Mouse (Mus musculus) thymus, postnatal 25 days (tissue): ENCODE results near the gene Sstr3.

Experiments
- DNase-seq: peaks from one replicate; pipeline ENCODE4 v3.0.0; 2022

Gene Sstr3

DNA sequence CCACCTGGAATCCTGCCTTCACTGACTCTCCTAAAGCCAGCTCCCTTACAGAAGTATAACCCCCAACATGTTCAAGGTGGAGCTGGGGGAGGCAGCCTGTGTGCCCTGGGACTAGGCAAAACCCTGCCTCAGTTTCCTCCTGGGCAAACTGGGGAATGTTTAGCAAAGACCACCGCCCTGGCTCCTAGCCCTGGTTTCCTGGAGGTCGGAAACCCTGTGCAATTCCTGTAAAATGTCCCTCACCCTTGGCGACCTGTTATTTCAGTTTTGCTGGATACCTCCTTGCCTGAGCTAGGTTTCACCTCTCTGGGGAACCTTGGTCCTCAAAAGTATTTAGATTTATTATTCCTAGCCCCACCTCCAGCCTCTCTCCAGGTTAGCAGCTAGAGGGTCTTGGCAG, 14.3 kb downstream of the Sstr3 start:
- no peak for DNase-seq

GRCm38 (mm10) chr15:78529428-78529990, 15.0 kb downstream of the Sstr3 start:
- no peak for DNase-seq

DNA sequence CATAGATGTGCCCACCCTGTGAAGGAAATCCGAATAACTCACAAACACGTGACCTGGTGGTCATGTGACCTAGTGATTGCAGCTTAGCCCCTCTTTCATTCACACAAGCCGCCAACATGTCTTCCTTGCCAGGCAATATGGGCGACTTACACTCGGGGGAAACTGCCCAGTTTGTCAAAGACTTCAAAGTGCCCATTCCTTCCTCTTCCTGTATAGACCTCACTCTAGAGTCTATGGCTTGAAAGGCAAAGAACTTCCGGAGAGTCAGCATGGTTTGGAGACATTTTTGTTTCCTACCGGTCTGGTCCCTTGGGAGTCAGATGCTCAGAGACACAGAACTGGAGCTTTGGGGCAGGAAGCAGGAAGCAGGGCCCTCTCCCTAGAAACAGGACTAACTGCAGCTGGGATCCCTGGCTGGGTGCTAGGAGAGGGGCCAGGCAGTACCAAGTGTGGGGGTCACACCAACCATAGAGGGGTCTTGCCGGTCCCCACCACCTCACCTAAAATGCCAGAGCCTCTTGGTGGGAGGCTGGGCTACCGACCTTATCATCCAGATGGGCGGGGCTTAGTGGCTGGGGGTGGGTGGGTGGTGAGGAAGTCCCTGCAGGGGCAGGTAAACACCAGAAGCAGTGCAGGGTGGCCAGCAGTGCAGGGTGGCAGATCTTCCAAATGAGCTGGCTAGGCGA, 15.6 kb downstream of the Sstr3 start:
- peak; percentile 26 for DNase-seq

GRCm38 (mm10) chr15:78527973-78528372, 16.5 kb downstream of the Sstr3 start:
- peak; percentile 50 for DNase-seq

DNA sequence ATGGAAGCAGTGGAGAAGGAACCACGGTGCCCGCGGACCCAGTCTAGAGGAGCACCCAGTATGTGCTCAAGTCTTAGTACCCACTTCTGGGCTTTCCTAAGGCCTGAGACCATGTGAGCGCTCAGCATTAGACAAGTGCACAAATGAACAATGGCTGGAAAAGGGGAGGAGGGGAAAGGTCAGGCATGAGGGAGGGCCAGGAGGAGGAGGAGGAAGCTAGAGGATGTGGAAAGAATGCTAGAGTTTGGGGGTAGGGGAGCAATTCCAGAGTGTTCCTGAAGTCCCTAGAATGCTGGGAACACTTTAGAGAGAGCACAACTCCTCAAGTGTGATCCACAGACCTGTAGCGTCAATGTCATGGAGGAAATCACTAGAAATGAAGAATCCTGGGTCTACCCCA, 20.3 kb downstream of the Sstr3 start:
- DNase-seq: no peak

DNA sequence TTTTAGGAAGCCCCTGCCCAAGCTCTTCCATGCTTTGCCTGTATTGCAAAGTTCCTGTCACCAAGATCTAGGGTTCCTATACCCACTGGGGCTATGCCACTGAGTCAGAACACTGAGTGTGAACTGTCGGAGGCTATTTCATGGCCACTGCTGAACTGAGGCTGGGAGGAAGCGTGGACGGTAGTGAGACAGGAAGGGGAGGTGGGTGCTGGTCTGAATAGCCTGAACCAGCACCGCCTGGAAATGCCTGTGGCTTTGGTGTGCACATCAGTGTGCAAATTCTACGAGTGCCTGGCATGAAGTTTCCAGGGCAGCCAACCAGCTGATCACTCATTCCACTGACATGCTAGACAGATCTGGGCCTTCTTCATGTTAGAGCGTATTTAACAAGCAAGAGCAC, 22.6 kb downstream of the Sstr3 start:
- no peak for DNase-seq

DNA sequence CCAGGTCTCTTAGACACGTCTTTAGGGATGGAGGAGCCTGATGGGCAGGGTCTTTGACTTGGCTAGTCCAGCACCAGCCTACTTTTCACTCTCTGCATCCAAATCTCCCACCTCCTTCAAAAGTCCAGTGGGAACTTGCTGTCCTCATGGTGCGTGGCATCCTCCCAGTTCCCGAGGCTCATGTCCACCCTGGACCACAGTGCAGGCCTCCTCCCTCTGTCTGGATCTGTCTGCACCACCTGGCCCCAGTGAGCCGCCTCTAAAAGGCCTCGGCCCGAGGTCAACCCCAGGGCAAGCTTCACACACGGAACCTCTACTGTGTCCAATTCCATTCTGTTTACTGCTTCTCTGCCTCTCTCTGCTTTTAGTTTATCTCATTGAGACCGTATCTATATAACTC, 23.2 kb downstream of the Sstr3 start:
- no peak for DNase-seq

DNA sequence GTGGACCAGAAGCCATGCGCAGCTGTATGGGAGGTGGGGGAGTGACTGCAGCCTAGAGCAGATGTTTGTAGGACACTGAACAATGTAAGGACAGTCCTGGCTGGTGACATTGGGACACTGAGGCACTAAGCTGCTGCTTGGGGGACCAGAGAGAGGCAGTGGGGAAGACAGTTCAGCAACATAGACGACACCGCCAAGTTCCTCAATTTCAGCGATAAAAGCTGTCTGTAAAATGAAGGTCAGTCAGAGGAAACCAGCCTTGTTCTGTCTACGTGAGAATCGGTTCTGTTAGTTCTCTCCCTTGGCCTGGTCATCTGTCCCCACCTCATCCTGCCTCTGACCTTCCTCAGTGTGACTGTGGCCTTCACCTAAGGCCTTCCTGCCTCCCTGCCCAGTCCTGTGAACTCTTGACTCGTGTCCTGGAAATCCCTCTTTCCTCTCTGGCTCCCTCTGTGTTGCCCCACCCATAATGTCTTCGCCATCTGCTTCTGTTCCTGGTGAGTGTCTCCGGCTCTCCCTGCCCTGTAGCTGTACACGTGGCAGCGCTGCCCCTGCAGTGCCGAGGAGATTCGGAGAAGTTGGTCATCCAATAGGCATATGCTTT, 24.3 kb downstream of the Sstr3 start:
- DNase-seq: no peak

- DNase-seq: peak; percentile 65
These were observed 26.3 kb downstream of the Sstr3 start for GRCm38 (mm10) chr15:78518221-78518620.

DNA sequence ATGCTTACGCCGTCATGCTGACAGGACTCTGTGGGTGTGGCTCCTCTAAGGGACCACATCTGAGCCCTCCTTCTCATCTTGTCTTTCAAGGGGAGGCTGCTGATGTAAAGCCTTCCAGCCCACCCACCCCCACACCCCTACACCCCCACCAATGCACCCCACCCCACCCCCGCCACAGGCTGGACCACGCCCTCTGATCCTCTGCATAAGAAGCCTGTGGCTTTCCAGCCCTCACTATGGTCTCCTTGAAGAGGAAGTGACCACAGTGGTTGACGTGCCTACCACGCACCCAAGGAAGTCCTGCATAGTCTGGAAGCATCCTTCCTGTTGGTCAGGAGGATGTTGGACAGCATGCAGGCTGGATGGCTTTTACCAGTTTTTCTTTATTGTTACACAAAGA, 28.7 kb downstream of the Sstr3 start:
- DNase-seq: no peak

DNA sequence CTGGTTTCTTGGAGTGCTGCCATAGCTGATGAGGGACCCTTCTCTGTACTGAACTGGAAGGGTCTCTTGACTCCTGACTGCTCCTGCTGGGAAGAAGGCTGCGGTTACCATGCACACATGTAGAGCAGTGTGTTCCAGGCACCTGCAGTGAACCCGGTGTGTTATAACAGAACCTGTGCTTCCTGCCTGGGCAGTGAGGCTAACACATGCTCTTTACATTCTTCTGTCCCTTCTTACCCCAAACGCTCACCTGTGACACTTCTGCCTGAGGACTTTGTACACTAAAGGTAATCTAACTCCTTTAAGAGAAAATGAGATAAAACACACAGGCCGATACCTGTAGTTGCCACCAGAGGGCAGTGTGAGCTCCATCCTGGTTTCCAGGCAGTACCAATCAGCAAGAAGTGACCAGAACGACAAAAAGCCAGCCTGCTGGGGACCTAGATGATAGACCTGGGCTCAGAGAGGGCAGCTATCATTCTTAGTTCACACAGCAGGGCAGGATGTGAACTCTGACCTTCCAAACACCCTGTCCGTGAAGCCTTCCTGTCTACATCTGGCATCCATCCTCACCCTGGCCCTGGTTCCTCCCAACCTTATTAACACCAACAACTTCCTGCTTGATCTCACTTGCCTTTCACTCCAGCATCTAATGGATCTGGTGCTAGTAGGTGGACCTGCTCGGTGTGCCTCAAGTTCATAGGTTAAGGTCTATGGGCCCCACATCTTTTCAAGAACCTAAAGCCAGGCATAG, 29.9 kb downstream of the Sstr3 start:
- peak; percentile 77 for DNase-seq

DNA sequence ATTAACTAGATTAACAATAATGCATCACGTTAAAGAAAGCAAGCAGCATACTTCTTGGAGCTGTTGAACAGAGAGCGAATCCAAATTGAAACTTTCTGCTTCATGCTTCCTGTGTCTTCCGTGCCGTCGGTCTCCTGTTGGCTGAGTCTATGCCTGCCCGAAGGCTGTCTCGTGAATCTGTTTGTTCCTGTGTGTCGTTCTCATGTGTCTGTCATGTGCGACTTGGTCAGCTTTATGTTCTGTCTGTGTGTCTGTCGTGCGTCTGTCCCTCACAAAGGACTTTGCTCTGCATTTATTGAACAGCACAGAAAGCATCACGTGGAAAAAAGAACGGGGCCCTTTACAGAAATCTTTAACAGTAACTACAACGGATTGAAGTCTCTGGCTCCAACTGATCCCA, 31.5 kb downstream of the Sstr3 start:
- no peak for DNase-seq

GRCm38 (mm10) chr15:78511951-78512350, 32.5 kb downstream of the Sstr3 start:
- no peak for DNase-seq

- no peak for DNase-seq
These were observed 33.7 kb downstream of the Sstr3 start for GRCm38 (mm10) chr15:78510736-78511135.

DNA sequence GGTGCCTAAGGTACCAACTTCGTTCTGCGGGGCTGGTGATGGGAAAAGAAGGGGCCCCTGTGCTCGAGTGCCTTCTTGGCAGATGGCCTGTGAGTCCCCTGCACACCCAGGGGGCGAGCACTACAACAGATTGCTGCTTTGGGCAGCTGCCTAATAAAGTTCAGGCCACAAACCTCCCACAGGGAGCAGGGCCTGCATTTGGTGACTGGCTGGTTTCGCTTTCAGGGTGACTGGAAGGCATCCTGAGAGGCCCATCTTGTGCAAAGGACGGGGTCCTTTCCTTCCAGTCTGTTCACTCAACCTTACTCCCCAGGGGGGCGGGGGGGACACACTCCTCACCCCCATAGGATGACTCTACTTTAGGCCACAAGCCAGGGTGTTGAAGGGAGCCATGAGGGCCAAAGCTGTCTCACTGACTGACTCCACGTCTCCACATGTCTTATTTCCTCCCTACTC, 34.3 kb downstream of the Sstr3 start:
- DNase-seq: no peak

GRCm38 (mm10) chr15:78509297-78509899, 35.1 kb downstream of the Sstr3 start:
- no peak for DNase-seq

DNA sequence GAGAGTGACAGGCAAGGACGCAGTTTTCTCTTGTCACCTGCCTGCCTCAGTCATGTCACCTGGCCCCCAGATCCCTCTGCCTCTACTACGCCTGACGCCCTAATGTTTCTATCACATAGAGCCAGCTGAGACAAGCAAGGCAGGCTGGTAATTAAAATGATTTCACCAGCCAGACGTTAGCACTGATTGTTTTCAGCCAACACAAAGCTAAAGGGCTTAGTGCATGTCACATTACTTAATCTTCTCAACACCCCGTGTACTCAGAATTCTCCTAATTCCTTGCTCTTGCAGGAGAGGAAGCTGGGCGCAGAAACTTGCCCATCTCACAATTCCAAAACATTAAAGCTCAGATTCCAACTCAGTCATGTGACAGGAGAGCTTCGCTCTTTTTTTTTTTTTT, 36.0 kb downstream of the Sstr3 start:
- DNase-seq: no peak

GRCm38 (mm10) chr15:78505541-78505940, 38.9 kb downstream of the Sstr3 start:
- DNase-seq: no peak

DNA sequence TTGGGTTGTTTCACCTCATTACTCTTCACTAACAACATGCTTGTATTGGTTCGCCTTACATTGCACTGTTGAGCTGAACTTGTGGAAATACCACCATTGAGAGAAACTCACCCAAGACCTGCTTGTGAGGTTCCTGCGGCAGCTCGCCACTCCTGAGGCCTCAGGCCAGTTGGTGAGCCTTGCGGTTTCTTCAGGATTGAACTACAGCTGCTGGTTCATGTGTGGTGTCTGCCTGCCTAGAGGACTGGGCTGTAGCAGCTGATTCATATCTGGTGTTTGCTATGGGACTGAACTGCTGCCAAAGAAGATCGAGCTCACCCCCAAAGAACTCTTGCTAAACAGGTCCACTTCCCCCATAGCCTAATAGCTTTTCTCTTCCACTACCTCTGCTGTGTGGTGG, 39.7 kb downstream of the Sstr3 start:
- DNase-seq: no peak

DNA sequence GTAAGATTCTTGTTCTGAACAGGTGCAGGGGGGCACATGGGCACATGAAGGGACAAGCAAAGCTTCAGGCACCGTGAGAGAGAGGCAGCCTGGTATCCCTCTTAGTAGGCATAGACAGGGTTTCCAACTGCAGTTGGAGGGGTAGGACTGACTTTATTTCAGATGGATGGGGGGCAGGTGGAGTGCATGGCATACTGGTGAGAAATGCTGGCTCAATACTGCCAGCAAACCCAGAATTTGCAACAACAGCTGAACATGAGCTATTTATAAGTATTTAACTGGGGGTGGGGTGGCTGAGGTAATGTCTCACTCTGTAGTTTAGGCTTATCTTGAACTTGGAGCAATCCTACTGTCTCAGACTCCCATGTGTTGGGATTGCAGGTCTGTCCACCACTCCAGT, 40.5 kb downstream of the Sstr3 start:
- DNase-seq: no peak

DNA sequence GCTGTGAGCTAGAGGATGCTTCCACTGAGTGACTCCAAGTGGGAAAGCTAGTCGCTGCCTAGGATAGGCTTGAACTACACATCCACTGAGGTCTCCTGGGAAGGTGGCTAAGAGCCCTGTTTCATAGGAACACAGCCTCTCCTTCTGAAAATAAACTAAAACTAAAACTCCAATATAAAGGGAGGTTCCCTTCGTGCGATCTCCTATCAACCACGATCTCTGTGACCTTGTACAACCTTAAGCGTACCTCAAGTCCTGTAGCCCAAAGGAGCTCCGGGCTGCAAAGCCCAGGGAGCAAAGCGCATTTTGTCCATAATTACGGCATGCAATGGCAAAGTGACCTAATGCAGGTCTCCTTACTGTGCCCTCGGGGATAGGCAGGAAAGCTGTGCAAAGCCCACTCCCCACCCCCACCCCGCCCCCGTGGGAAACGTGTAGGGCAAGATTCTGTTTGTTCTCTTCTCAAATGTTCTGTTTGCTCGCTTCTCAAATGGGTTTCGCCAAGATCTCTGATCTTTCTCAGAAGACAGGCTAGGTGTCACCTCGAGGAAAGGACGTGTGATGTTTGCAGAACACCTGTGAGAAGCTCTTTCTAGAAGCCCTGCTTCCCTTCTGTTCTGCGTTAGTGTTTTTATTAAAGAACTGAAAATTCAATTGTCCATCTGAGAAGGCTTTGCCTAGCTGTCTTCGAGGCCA, 41.9 kb downstream of the Sstr3 start:
- DNase-seq: no peak

GRCm38 (mm10) chr15:78494968-78495406, 49.5 kb downstream of the Sstr3 start, which contains the start of gene Il2rb:
TSS of gene Il2rb (minus strand) at chr15:78495271.
- peak; percentile 50 for DNase-seq
